Mouse (Mus musculus): Measurements from ENCODE around the gene Olfr1042. TPM values are rescaled to one million over a fixed set of nuclear protein-coding genes. Genes with fewer than 3 reads are reported as not detected.
"Not testable (repeated sequence)": the region's sequence is repeated elsewhere in the genome, so short reads cannot be mapped to it uniquely, and the experiment has no call there.

The Olfr1042 gene
- total RNA-seq (2017), result not detected in 3 replicates

GRCm38 (mm10) chr2:86161738-86162137, at the start of gene Olfr1042:
Gene Olfr1042, minus strand, starts transcription at chr2:86161838.
- ATAC-seq (replicated peaks; ENCODE audit: insufficient number of reproducible peaks, low FRiP score, low TSS enrichment, poor library complexity, severe bottlenecking), result no peak

DNA sequence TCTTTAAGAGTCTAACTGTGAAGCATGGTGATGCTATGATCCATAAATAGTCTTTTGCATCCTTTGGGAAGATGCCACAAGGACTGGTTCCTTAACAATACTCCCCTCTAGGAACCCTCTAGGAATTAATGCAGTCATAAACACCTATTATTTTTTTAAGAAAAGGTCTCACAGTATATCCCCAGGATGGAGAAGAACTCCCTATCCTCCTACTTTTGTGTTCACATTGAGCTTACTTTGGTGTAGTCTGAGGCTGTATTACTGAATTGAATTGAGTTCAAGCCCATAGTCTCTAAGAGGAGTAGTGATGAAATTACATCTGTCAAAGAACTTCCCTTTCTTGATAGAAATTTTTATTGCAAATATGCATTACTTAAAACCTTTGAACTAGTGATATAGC, 41.3 kb upstream of the Olfr1042 start, which contains the start of gene Olfr1045:
Olfr1045 (minus strand) TSS at position 101 of the 400 bp plus-strand sequence.
- ATAC-seq (replicated peaks; ENCODE audit: insufficient number of reproducible peaks, low FRiP score, low TSS enrichment, poor library complexity, severe bottlenecking), result no peak

- ATAC-seq (replicated peaks; ENCODE audit: insufficient number of reproducible peaks, low FRiP score, low TSS enrichment, poor library complexity, severe bottlenecking), result no peak
Observed at GRCm38 (mm10) chr2:86195863-86196262, 34.2 kb upstream of the Olfr1042 start.

- ATAC-seq (replicated peaks; ENCODE audit: insufficient number of reproducible peaks, low FRiP score, low TSS enrichment, poor library complexity, severe bottlenecking), result no peak
Observed at GRCm38 (mm10) chr2:86185583-86185982, 23.9 kb upstream of the Olfr1042 start, which contains the start of gene Olfr52. Gene Olfr52, minus strand, starts transcription at chr2:86185683.

DNA sequence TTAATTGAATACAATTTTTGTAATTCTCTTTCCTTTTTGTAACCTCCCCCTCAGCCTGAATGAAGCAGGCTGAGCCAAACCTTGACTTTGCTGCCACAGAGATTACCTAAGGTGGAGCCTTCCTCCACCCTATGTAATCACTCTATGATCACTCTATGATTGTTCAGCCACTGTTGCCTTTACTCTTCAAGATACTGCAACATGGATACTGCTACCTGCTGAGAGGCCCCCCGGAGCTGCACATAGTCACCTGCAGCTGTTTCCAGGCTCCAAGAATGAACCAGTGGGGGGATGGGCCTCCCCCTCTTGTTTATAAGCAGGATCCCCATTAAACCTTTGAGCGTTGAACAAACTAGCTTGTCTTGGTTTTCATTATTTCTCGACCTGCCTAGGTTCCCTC, 18.3 kb upstream of the Olfr1042 start:
- ATAC-seq (replicated peaks; ENCODE audit: insufficient number of reproducible peaks, low FRiP score, low TSS enrichment, poor library complexity, severe bottlenecking), result no peak

GRCm38 (mm10) chr2:86177720-86178119, 16.1 kb upstream of the Olfr1042 start, which contains the start of gene Olfr1044:
Gene Olfr1044, minus strand, starts transcription at chr2:86177820.
- no peak for ATAC-seq (replicated peaks; ENCODE audit: insufficient number of reproducible peaks, low FRiP score, low TSS enrichment, poor library complexity, severe bottlenecking)

DNA sequence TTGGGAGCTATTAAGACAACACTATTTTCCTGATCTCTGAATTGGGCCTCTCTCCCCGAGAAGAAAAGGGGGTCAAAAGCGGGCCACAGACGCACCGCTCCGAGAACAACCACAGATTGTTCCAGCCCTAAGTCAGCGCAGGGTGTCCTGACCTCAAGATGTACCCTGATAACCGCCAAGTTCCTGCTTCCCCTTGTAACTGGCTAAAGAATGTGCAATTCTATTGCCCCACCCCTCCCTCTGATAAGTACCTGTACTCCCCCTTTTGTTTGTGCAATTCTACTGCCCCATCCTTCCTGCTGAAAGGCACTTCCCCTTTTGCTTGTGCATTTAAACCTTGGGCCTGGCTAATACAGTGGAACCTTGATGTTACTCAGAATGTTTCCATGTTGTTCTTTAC, 13.8 kb upstream of the Olfr1042 start:
- not testable (repeated sequence) for ATAC-seq (replicated peaks; ENCODE audit: insufficient number of reproducible peaks, low FRiP score, low TSS enrichment, poor library complexity, severe bottlenecking)

DNA sequence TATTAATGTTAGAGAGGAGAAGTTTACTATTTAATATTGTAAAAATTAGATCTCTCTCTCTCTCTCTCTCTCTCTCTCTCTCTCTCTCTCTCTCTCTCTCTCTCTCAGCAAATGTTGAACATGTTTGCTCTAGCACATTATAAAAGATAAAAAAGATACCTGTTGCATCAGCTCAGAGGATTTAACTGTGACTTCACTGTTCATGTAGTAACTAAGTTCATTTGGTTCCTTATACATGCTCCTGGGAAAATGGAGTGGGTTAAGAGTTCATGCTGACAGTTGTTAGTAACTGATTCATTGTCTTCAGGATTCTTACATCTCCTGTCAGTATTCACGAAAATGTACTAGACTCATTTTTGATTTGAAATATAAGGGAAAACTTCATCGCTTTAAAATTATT, 5.8 kb upstream of the Olfr1042 start, which contains the start of gene Olfr1043:
Olfr1043 (minus strand) TSS at position 101 of the 400 bp plus-strand sequence.
- no peak for ATAC-seq (replicated peaks; ENCODE audit: insufficient number of reproducible peaks, low FRiP score, low TSS enrichment, poor library complexity, severe bottlenecking)

DNA sequence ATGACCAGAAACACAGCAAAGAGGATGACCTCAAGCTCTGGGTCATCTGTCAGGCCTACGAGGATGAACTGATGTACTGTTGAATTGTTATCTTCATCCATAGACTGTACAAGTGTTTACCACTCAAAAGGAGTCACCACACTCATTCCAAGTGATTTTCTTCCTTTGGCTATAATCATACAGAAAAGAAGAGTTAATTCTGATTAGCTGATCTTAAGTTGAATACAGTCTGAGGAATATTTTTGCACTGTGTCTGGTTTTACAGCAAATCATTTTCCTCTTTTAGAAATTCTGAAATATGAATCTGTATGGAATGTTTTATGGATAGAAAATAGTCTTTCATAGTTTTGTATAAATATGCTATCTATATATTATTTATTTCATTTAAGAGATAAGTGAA, 15.0 kb downstream of the Olfr1042 start, which contains the start of gene Olfr1040:
Olfr1040 (minus strand) TSS at position 101 of the 400 bp plus-strand sequence.
- ATAC-seq (replicated peaks; ENCODE audit: insufficient number of reproducible peaks, low FRiP score, low TSS enrichment, poor library complexity, severe bottlenecking), result no peak

DNA sequence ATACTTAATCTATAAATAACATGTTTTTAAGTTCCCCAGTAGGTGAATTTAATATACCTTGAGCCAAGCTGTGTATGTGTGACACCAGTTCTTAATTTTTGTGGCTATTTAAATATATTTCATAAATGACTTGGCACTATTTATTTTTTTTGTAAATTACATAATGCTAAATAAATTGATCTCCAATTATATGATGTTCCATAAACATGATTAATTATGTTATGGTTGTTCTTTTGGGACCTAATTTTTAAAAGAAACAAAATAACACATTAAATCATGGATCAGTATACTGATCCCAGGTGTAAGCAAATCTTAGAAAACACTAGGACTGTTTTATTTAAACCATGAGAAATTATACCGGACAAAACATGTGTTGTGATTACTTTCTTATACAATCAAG, 25.8 kb downstream of the Olfr1042 start, which contains the start of gene Olfr1039:
Olfr1039 (minus strand) TSS at position 101 of the 400 bp plus-strand sequence.
- ATAC-seq (replicated peaks; ENCODE audit: insufficient number of reproducible peaks, low FRiP score, low TSS enrichment, poor library complexity, severe bottlenecking), result no peak

Other genes starting within 250 kb of the Olfr1042 start
- gene Olfr1025-ps1, start 246.6 kb downstream of the Olfr1042 start, total RNA-seq (2017), result 0.11 TPM in 1 of 3 replicates, not detected in the others
- gene Olfr1026, start 240.3 kb downstream of the Olfr1042 start, total RNA-seq (2017), result not detected in 3 replicates
- not detected in 3 replicates for gene Olfr1028, start 211.4 kb downstream of the Olfr1042 start, total RNA-seq (2017)
- gene Olfr1029, start 187.9 kb downstream of the Olfr1042 start, total RNA-seq (2017), result not detected in 3 replicates
- not detected in 3 replicates for gene Olfr1030, start 182.6 kb downstream of the Olfr1042 start, total RNA-seq (2017)
- not detected in 3 replicates for gene Olfr1031, start 171.5 kb downstream of the Olfr1042 start, total RNA-seq (2017)
- not detected in 3 replicates for gene Olfr1032, start 156.3 kb downstream of the Olfr1042 start, total RNA-seq (2017)
- gene Olfr1033, start 141.2 kb downstream of the Olfr1042 start, total RNA-seq (2017), result 0.19 to 0.39 TPM in 2 of 3 replicates, not detected in the other
- not detected in 3 replicates for gene Olfr1034, start 116.0 kb downstream of the Olfr1042 start, total RNA-seq (2017)
- not detected in 3 replicates for gene Olfr1036, start 87.8 kb downstream of the Olfr1042 start, total RNA-seq (2017)
- gene Olfr1037, start 74.5 kb downstream of the Olfr1042 start, total RNA-seq (2017), result not detected in 3 replicates
- not detected in 3 replicates for gene Olfr1039, start 25.9 kb downstream of the Olfr1042 start, total RNA-seq (2017)
- not detected in 3 replicates for gene Olfr1040, start 15.1 kb downstream of the Olfr1042 start, total RNA-seq (2017)
- gene Olfr1043, start 5.7 kb upstream of the Olfr1042 start, total RNA-seq (2017), result not detected in 3 replicates
- not detected in 3 replicates for gene Olfr1044, start 16.0 kb upstream of the Olfr1042 start, total RNA-seq (2017)
- not detected in 3 replicates for gene Olfr52, start 23.8 kb upstream of the Olfr1042 start, total RNA-seq (2017)
- not detected in 3 replicates for gene Olfr1045, start 41.2 kb upstream of the Olfr1042 start, total RNA-seq (2017)
- gene Olfr1046, start 57.5 kb upstream of the Olfr1042 start, total RNA-seq (2017), result not detected in 3 replicates
- gene Olfr1047, start 69.6 kb upstream of the Olfr1042 start, total RNA-seq (2017), result not detected in 3 replicates
- not detected in 3 replicates for gene Olfr1048, start 78.5 kb upstream of the Olfr1042 start, total RNA-seq (2017)
- not detected in 3 replicates for gene Olfr1049, start 96.5 kb upstream of the Olfr1042 start, total RNA-seq (2017)
- gene Olfr1051, start 117.2 kb upstream of the Olfr1042 start, total RNA-seq (2017), result not detected in 3 replicates
- not detected in 3 replicates for gene Olfr1052, start 130.6 kb upstream of the Olfr1042 start, total RNA-seq (2017)
- gene Olfr1053, start 153.4 kb upstream of the Olfr1042 start, total RNA-seq (2017), result not detected in 3 replicates
- not detected in 3 replicates for gene Olfr1054, start 173.6 kb upstream of the Olfr1042 start, total RNA-seq (2017)
- not detected in 3 replicates for gene Olfr1055, start 188.4 kb upstream of the Olfr1042 start, total RNA-seq (2017)
- gene Olfr1056, start 200.6 kb upstream of the Olfr1042 start, total RNA-seq (2017), result 0.64 TPM in 1 of 3 replicates, not detected in the others
- not detected in 3 replicates for gene Olfr1057, start 216.6 kb upstream of the Olfr1042 start, total RNA-seq (2017)
- gene Olfr1058, start 226.7 kb upstream of the Olfr1042 start, total RNA-seq (2017), result not detected in 3 replicates